Mouse (Mus musculus): ENCODE data around the gene Plekha1. TPM values are rescaled to one million over a fixed set of nuclear protein-coding genes. Genes with fewer than 3 reads are reported as not detected.

Plekha1 gene
- total RNA-seq, 2 experiments from 2014 or later = 30.9 to 32.5 TPM

GRCm38 (mm10) chr7:130958551-130958950 is 93.0 kb downstream of the Plekha1 start:
- no peak for DNase-seq

GRCm38 (mm10) chr7:130959868-130960267 is 94.3 kb downstream of the Plekha1 start:
- peak; percentile 86 for DNase-seq

- no peak for DNase-seq
Observed at GRCm38 (mm10) chr7:130961429-130961828, 95.9 kb downstream of the Plekha1 start.

Small RNA genes lying within 50 kb of the gene (microRNA-seq; reads per million reads assigned to microRNA genes)
- 0 to 0.50 reads per million in 2 experiments for gene Mir7061

Other genes with a start within 250 kb of the Plekha1 start
- under 1 TPM in 1 of 2 experiments, not detected in 1; 0.16 TPM for gene Btbd16, start 91.7 kb upstream of the Plekha1 start, total RNA-seq (2021)
- 100 to 1,000 TPM in 1 of 2 experiments, 10 to 100 TPM in 1; 93.5 to 103 TPM for gene Htra1, start 70.4 kb downstream of the Plekha1 start, total RNA-seq (2021)
- gene Dmbt1, start 166.3 kb downstream of the Plekha1 start, total RNA-seq (2021) = not detected

All from gastrocnemius, postnatal 10 days (tissue).